Mouse (Mus musculus) layer of hippocampus, adult 2 months (tissue): ENCODE measurements around the gene Ddx54. TPM values are rescaled to one million over a fixed set of nuclear protein-coding genes. Genes with fewer than 3 reads are reported as not detected.

Experiments
- DNase-seq, 2 experiments: peaks; one replicate each; pipeline ENCODE4 v3.0.0; 2022; ENCODE audit warnings: low spot score in 2 of 2
- H3K27ac ChIP-seq: fragments of 200-600 bp; 2 replicates; pipeline ENCODE4 v1.8.1; 2022
- H3K4me3 ChIP-seq: fragments of 200-600 bp; 2 replicates; pipeline ENCODE4 v1.8.1; 2022; ENCODE audit warnings: mild to moderate bottlenecking
- CTCF ChIP-seq: fragments of 200-600 bp; conservative IDR thresholded peaks from 2 replicates; pipeline ENCODE4 v1.8.1; 2022; ENCODE audit warnings: antibody characterized with exemption, mild to moderate bottlenecking, moderate library complexity
- total RNA-seq, 2 experiments: library from RNA; stranded (reverse); gene quantifications; 2 replicates each; pipeline ENCODE4 v1.2.3; 2021

The Ddx54 gene
- total RNA-seq, 2 experiments from 2014 or later = 36.8 to 37.2 TPM

DNA sequence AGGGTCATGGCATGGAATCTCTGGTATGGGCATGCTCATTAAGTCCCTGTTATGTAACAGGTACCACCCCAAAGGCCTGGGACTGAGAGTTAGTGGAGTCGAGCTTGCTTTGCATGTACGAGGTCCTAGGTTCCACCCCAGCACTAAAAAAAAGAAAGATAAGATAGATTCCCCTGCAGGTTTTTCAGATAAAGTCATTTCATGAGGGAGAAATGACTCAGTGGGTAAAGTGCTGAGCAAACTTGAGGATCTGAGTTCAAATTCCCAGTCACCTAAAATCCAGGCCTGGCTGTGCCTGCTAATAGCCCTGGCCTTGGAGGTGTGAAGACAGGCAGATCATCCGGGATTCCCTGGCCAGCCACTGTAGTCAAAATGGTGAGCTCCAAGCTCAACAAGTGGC lies 59.3 kb downstream of the Ddx54 start:
- TF ChIP-seq CTCF = no peak
- no peak overlapping the region for H3K4me3 ChIP-seq
- DNase-seq = no peak

DNA sequence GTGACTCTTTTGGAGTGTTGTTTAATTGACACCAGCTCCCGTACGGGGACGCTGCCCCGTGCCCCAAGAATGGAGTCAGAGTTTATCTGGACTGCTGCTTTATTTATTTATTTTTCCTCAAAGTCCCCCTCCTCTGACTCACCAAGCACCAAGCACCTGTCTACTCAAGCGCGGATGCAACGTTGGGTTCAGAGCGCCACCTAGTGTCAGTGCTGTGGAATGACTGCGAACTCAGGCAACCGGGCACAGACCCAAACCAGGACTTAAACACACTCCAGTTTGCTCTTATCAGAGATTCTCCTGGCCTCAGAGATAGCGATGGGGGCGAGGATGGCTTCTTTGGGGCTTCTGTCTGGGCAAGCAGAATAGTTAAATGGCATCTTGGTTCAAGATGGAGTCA lies 61.1 kb downstream of the Ddx54 start:
- peak; percentile 71 to 81 for DNase-seq
- Histone ChIP-seq H3K4me3 (no peak overlapping the region), H3K27ac (no peak overlapping the region; the same call in 1 of the 2 replicates)
- peak; percentile 95 for TF ChIP-seq CTCF

More for the DNA sequence above, 59.3 kb downstream of the Ddx54 start:
- no peak overlapping the region for H3K27ac ChIP-seq

DNA sequence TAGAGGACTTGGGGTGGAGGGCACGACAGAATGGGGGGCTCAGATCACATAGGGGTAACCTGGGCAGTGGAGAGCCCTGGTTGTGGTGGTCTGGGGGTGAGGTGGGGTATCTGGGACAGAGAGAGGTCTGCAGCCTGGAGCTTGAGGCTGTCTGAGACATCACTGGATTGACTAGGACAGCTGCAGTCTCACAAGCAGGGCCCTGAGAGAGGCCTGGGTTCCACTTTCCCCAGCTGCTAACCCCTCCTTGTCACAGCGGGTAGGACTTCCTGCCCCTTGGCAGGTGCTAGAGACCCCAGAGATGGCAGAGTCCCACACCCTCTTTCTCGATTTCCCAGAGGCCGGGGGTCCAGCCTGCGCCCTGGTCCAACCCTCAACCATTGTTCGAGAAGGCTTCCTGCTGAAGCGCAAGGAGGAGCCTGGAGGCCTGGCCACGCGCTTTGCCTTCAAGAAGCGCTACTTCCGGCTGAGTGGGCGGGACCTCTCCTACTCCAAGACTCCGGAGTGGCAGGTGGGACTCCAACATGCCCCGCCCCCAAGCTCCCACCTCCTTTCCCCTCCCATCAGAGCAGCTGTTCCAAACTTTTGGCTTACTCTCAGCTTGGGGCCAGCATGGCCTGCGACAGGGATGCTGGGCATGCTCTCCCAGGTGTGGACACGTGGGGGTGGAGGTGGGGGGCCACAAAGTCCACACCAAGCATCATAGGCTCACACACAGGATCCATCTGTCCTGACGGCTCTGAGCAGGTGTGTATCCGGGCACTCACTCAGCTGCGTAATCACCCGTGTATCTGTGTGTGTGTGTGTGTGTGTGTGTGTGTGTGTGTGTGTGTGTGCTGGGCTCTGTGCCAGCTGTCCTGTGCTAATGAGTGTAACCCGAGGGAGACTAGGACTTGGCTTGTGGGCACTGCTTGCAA lies 61.9 kb downstream of the Ddx54 start:
- DNase-seq = no peak
- H3K27ac ChIP-seq = no peak overlapping the region
- H3K4me3 ChIP-seq = no peak overlapping the region
- TF ChIP-seq CTCF = no peak

DNA sequence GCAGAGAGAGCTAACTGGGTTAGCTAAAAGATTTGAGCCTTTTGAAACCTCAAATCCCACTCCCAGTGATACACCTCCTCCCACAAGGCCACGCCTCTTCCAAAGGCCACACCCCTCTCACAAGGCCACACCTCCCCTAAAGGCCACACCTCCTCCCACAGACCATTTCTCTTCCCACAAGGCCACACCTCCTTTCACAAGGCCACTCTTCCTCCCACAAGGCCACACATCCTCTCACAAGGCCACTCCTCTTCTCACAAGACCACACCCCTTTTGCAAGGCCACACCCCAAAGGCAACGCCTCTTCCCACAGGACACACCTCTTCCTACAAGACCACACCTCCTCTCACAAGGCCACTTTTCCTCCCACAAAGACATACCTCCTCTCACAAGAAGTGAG lies 65.0 kb downstream of the Ddx54 start:
- no peak for DNase-seq
- TF ChIP-seq CTCF = no peak
- Histone ChIP-seq H3K4me3 (no peak overlapping the region), H3K27ac (no peak overlapping the region)

Other genes starting within 250 kb of the Ddx54 start
- under 1 TPM in 1 of 2 experiments, not detected in 1; 0.36 TPM for gene Lhx5, start 181.0 kb upstream of the Ddx54 start, total RNA-seq
- gene Sdsl, start 139.9 kb upstream of the Ddx54 start, total RNA-seq = 1 to 10 TPM; 7.9 to 8.5 TPM
- gene Sds, start 136.2 kb upstream of the Ddx54 start, total RNA-seq = under 1 TPM in 1 of 2 experiments, not detected in 1; 0.31 TPM
- 10 to 100 TPM; 62.6 to 66.0 TPM for gene Plbd2, start 109.1 kb upstream of the Ddx54 start, total RNA-seq
- gene Slc8b1, start 101.6 kb upstream of the Ddx54 start, total RNA-seq = 10 to 100 TPM in 1 of 2 experiments, 1 to 10 TPM in 1; 8.7 to 12.1 TPM
- 10 to 100 TPM; 34.8 to 40.8 TPM for gene Tpcn1, start 24.1 kb upstream of the Ddx54 start, total RNA-seq
- 1 to 10 TPM in 1 of 2 experiments, under 1 TPM in 1; 1.00 to 1.2 TPM for gene Iqcd, start 23.7 kb upstream of the Ddx54 start, total RNA-seq
- 10 to 100 TPM; 23.7 to 28.0 TPM for gene Rita1, start 150 bp upstream of the Ddx54 start, total RNA-seq
- under 1 TPM in 1 of 2 experiments, not detected in 1; 0.39 TPM for gene Cfap73, start 21.5 kb downstream of the Ddx54 start, total RNA-seq
- gene Rasal1, start 36.1 kb downstream of the Ddx54 start, total RNA-seq = 10 to 100 TPM; 91.9 to 96.6 TPM
- 10 to 100 TPM; 70.9 to 73.9 TPM for gene Dtx1, start 99.2 kb downstream of the Ddx54 start, total RNA-seq
- gene Oas2, start 137.1 kb downstream of the Ddx54 start, total RNA-seq = not detected
- not detected for gene Oas3, start 164.9 kb downstream of the Ddx54 start, total RNA-seq
- not detected for gene Oas1e, start 182.8 kb downstream of the Ddx54 start, total RNA-seq
- 1 to 10 TPM in 1 of 2 experiments, under 1 TPM in 1; 0.26 to 1.4 TPM for gene Oas1c, start 199.8 kb downstream of the Ddx54 start, total RNA-seq
- not detected for gene Oas1f, start 234.6 kb downstream of the Ddx54 start, total RNA-seq
- not detected for gene Oas1h, start 248.7 kb downstream of the Ddx54 start, total RNA-seq